Mouse (Mus musculus) intestine, embryonic 15.5 days (tissue): Measurements from ENCODE around the gene Orm1. TPM values are rescaled to one million over a fixed set of nuclear protein-coding genes. Genes with fewer than 3 reads are reported as not detected.
A peak's percentile ranks its signal among the peaks of the same experiment; 100 is the strongest.

Experiments used
- ATAC-seq: fragments of 200-750 bp; cut with Nextera tagmentation; 2 replicates; pipeline ENCODE4 v1.8.0; 2017; ENCODE audit warnings: moderate TSS enrichment, moderate library complexity
- H3K27ac ChIP-seq: fragments of 300-500 bp; sonication (generic); 2 replicates; pipeline ENCODE4 v1.5.1; 2015; ENCODE audit warnings: mild to moderate bottlenecking, inconsistent platforms
- H3K27me3 ChIP-seq: fragments of 300-500 bp; sonication (generic); replicated peaks from 2 replicates; pipeline ENCODE4 v1.6.1; 2015; ENCODE audit warnings: inconsistent platforms
- H3K36me3 ChIP-seq: fragments of 300-500 bp; sonication (generic); 2 replicates; pipeline ENCODE4 v1.6.1; 2015; ENCODE audit warnings: inconsistent platforms
- H3K4me1 ChIP-seq: fragments of 300-500 bp; sonication (generic); replicated peaks from 2 replicates; pipeline ENCODE4 v1.6.1; 2015; ENCODE audit warnings: inconsistent platforms
- H3K4me2 ChIP-seq: fragments of 300-500 bp; sonication (generic); replicated peaks from 2 replicates; pipeline ENCODE4 v1.6.1; 2015; ENCODE audit warnings: mild to moderate bottlenecking, inconsistent platforms
- H3K4me3 ChIP-seq: fragments of 300-500 bp; sonication (generic); replicated peaks from 2 replicates; pipeline ENCODE4 v1.5.1; 2015; ENCODE audit warnings: inconsistent platforms
- H3K9ac ChIP-seq: fragments of 300-500 bp; sonication (generic); 2 replicates; pipeline ENCODE4 v1.6.1; 2015; ENCODE audit warnings: inconsistent platforms
- H3K9me3 ChIP-seq: fragments of 300-500 bp; sonication (generic); 2 replicates; pipeline ENCODE4 v1.6.1; 2016; ENCODE audit warnings: inconsistent platforms
- WGBS: fragments of 180-500 bp; shearing (Covaris S2); methylation state at CpG from one replicate; pipeline ENCODE4 v1.1.7; 2015; 5-methylcytosine and 5-hydroxymethylcytosine counted together
- polyA plus RNA-seq: library from polyadenylated mRNA; unstranded; fragments of >200 nt; fragmentation: Nextera tagmentation; extraction: Ambion mirVana; gene quantifications from 2 replicates; pipeline ENCODE4 v1.2.1, GENCODE M21; 2015

The Orm1 gene
- polyA plus RNA-seq, result not detected in 2 replicates

GRCm38 (mm10) chr4:63344295-63344694, at the start of gene Orm1:
Gene Orm1 (plus strand): TSS chr4:63344560.
- Histone ChIP-seq H3K4me3 (no peak within 1 kb of the TSS), H3K36me3 (no peaks in the 10 kb centered on the region), H3K4me1 (no peaks in the 10 kb centered on the region), H3K4me2 (no peak within 1 kb of the TSS), H3K9me3 (no peaks in the 10 kb centered on the region), H3K27ac (no peak within 1 kb of the TSS), H3K9ac (no peak within 1 kb of the TSS), H3K27me3 (no peaks in the 10 kb centered on the region)
- WGBS, result 83% methylated on average over 8 of the region's 8 CpGs
- no peak for ATAC-seq

GRCm38 (mm10) chr4:63295641-63296040, 48.7 kb upstream of the Orm1 start:
- H3K9me3 ChIP-seq, result no peaks in the 10 kb centered on the region
- no peaks in the 10 kb centered on the region for H3K27me3 ChIP-seq
- no peaks in the 10 kb centered on the region; the same call in 1 of the 2 replicates for H3K4me1 ChIP-seq
- no peak overlapping the region for H3K9ac ChIP-seq
- no peak overlapping the region for H3K4me3 ChIP-seq
- no peak overlapping the region for H3K27ac ChIP-seq
- no peak overlapping the region for H3K4me2 ChIP-seq
- H3K36me3 ChIP-seq, result peaks cover 10% of the 10 kb centered on the region; the same call in 1 of the 2 replicates
- no peak for ATAC-seq
- WGBS, result 71% methylated on average over 1 of the region's 1 CpGs

DNA sequence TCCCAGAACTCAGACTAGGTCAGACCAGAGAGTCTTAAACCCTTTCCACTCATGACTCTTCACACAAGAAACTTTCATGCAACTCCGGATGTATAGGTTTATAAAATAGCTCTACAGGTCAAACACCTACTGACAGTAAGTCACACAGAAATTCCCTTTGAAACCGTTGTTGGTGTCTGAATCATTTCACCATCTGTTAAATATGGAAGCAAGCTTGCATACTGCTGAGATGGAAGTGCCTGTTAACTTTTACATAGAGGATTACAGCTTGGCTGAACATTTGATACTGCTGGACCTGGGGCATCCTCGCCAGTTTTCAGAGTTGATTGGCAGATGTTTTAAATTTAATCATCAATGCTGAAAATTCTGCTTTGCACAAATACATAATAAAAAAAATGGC, 48.1 kb upstream of the Orm1 start:
- WGBS, result 50% methylated on average over 3 of the region's 3 CpGs
- ATAC-seq, result no peak
- H3K4me2 ChIP-seq, result no peak overlapping the region
- no peak overlapping the region for H3K27ac ChIP-seq
- H3K9ac ChIP-seq, result no peak overlapping the region
- H3K4me3 ChIP-seq, result no peak overlapping the region
- peaks cover 11% of the 10 kb centered on the region; the same call in 1 of the 2 replicates for H3K36me3 ChIP-seq
- no peaks in the 10 kb centered on the region; the same call in 1 of the 2 replicates for H3K4me1 ChIP-seq
- no peaks in the 10 kb centered on the region for H3K27me3 ChIP-seq
- H3K9me3 ChIP-seq, result no peaks in the 10 kb centered on the region

DNA sequence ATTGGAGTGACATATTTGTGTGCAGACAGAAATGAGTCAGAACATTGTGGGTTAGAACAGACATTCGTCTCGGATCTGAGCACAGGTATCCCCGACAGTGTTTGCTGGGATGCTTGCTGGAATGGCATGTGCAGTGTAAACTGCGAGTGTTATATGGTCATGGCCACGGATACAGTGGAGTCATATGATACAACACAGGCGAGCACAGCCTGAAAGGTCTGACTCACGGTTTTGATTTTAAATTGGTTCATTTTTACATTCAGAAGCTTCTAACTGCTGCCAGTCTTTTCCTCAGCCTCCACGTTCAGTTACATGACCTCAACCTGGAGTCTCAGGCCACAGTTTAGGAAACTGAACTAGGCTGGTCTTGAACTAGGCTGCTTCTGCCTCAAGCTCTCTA, 47.5 kb upstream of the Orm1 start:
- H3K4me2 ChIP-seq, result no peak overlapping the region
- no peaks in the 10 kb centered on the region; the same call in 1 of the 2 replicates for H3K4me1 ChIP-seq
- no peak overlapping the region for H3K9ac ChIP-seq
- H3K27ac ChIP-seq, result no peak overlapping the region
- no peaks in the 10 kb centered on the region for H3K27me3 ChIP-seq
- H3K9me3 ChIP-seq, result no peaks in the 10 kb centered on the region
- 58% methylated on average over 8 of the region's 8 CpGs for WGBS
- no peak overlapping the region for H3K4me3 ChIP-seq
- H3K36me3 ChIP-seq, result peaks cover 14% of the 10 kb centered on the region; the same call in 1 of the 2 replicates
- no peak for ATAC-seq

GRCm38 (mm10) chr4:63298191-63298590, 46.2 kb upstream of the Orm1 start:
- no peak overlapping the region for H3K9ac ChIP-seq
- H3K27me3 ChIP-seq, result no peaks in the 10 kb centered on the region
- no peak for ATAC-seq
- H3K4me1 ChIP-seq, result no peaks in the 10 kb centered on the region; the same call in 1 of the 2 replicates
- WGBS, result 93% methylated on average over 8 of the region's 8 CpGs
- no peak overlapping the region for H3K4me2 ChIP-seq
- no peaks in the 10 kb centered on the region for H3K9me3 ChIP-seq
- peaks cover 16% of the 10 kb centered on the region for H3K36me3 ChIP-seq
- no peak overlapping the region for H3K4me3 ChIP-seq
- no peak overlapping the region for H3K27ac ChIP-seq

DNA sequence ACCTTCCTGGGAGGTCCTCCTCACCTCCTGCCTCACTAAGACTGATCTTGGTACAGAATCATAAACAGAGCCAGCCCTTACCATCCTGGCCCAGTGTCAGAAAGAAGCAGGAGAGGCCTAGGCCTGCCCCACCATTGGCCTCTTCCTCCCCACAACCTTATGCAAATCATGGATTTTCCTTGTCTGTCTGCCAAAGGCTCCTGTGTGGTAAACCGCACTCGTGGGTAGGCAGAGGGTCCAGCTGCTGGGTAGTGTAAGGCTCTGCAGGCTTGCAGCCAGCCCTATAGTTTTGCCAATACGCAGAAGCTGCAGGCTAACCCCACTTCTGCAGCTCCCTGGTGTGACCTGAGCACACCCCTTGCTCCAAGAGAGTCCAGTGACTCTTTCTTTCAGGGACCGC, 41.7 kb upstream of the Orm1 start:
- 58% methylated on average over 4 of the region's 4 CpGs for WGBS
- Histone ChIP-seq H3K9me3 (no peaks in the 10 kb centered on the region), H3K4me2 (no peak overlapping the region), H3K27ac (no peak overlapping the region), H3K9ac (no peak overlapping the region), H3K4me3 (no peak overlapping the region), H3K4me1 (no peaks in the 10 kb centered on the region; the same call in 1 of the 2 replicates), H3K36me3 (peaks cover 11% of the 10 kb centered on the region; the same call in 1 of the 2 replicates), H3K27me3 (no peaks in the 10 kb centered on the region)
- no peak for ATAC-seq

DNA sequence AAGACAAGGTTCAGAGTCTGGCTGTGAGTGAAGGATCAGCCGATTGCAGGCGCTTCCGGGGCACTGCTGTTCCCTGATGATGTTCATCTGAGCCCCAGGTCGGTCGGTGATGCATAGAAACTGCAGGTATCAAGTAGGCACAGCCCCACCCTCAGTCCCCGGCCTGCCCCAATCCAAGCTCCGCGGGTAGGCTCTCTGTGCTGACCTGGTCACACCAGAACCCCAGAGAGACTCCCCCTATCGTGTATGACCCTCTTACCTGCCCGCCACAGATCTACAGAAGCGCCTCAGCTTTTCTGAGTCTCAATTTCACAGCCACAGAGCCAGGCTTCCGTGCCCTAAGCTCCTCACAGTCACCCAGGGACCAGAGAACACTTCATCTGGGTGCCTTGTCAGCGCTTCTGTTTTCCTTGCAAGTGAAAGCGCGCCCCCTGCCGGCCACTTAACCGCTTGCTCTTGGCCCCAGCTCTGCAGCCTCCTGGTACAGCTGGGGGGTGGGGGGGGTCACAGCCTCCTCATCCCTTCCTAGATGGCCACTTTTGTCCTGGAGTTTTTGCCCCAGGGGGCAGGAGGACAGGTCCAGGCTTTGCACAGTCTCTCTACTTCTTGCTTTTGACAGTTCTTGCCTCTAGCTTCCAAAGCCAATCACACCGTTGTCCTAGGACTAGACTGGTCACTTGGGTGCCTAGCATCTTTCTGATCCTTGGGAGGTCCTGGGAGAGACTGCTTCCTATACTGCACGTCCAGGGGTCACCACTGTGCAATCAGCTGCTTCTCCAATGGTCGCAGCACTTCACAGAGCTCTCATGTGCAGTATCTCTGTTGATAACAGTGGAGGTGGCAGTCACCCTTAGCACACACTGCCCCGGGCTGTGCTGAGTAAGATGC, 36.9 kb upstream of the Orm1 start:
- Histone ChIP-seq H3K4me1 (no peaks in the 10 kb centered on the region; the same call in 1 of the 2 replicates), H3K36me3 (peaks cover 15% of the 10 kb centered on the region; the same call in 1 of the 2 replicates), H3K27ac (no peak overlapping the region), H3K4me3 (no peak overlapping the region), H3K4me2 (no peak overlapping the region), H3K9ac (no peak overlapping the region), H3K9me3 (no peaks in the 10 kb centered on the region), H3K27me3 (no peaks in the 10 kb centered on the region)
- 31% methylated on average over 21 of the region's 21 CpGs for WGBS
- peak; percentile 76 for ATAC-seq

GRCm38 (mm10) chr4:63308316-63308715, 36.0 kb upstream of the Orm1 start:
- Histone ChIP-seq H3K36me3 (peaks cover 11% of the 10 kb centered on the region; the same call in 1 of the 2 replicates), H3K9ac (no peak overlapping the region), H3K27ac (no peak overlapping the region), H3K27me3 (no peaks in the 10 kb centered on the region), H3K4me1 (no peaks in the 10 kb centered on the region; the same call in 1 of the 2 replicates), H3K4me2 (no peak overlapping the region), H3K4me3 (no peak overlapping the region), H3K9me3 (no peaks in the 10 kb centered on the region)
- ATAC-seq, result no peak
- 84% methylated on average over 3 of the region's 3 CpGs for WGBS

GRCm38 (mm10) chr4:63310247-63310855, 34.0 kb upstream of the Orm1 start:
- no peak overlapping the region for H3K9ac ChIP-seq
- 64% methylated on average over 10 of the region's 10 CpGs for WGBS
- no peak for ATAC-seq

GRCm38 (mm10) chr4:63311426-63311825, 32.9 kb upstream of the Orm1 start:
- Histone ChIP-seq H3K9me3 (no peaks in the 10 kb centered on the region), H3K27ac (no peak overlapping the region), H3K4me3 (no peak overlapping the region), H3K4me1 (no peaks in the 10 kb centered on the region; the same call in 1 of the 2 replicates), H3K9ac (no peak overlapping the region), H3K36me3 (peaks cover 11% of the 10 kb centered on the region; the same call in 1 of the 2 replicates), H3K27me3 (no peaks in the 10 kb centered on the region), H3K4me2 (no peak overlapping the region)
- no peak for ATAC-seq
- 94% methylated on average over 7 of the region's 7 CpGs for WGBS

More at GRCm38 (mm10) chr4:63310247-63310855, 34.0 kb upstream of the Orm1 start:
- no peak overlapping the region for H3K4me3 ChIP-seq
- H3K9me3 ChIP-seq, result no peaks in the 10 kb centered on the region
- no peaks in the 10 kb centered on the region; the same call in 1 of the 2 replicates for H3K4me1 ChIP-seq
- no peak overlapping the region for H3K4me2 ChIP-seq
- peaks cover 11% of the 10 kb centered on the region; the same call in 1 of the 2 replicates for H3K36me3 ChIP-seq
- H3K27ac ChIP-seq, result no peak overlapping the region
- H3K27me3 ChIP-seq, result no peaks in the 10 kb centered on the region

DNA sequence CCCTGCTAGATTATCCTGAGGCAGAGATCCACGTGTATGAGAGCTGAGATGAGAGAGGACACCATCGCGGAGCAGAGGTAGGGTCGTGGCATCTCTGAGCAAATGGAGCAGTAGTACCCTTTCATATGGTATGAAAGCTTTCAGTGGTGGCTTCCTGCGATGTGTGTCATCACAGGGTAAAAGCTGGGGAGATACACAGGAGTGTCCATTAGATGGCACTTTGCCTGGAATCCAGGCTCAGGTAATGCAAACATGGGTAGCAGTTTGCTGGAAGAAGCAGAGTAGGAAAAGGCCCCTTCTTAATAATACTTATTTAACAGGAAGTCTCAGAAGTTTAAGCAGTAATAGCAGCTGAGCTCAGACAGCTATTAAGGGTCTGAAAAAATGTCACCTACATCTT, 30.3 kb upstream of the Orm1 start:
- H3K36me3 ChIP-seq, result peaks cover 5% of the 10 kb centered on the region; the same call in 1 of the 2 replicates
- no peak for ATAC-seq
- no peak overlapping the region for H3K27ac ChIP-seq
- WGBS, result 80% methylated on average over 5 of the region's 5 CpGs
- H3K4me2 ChIP-seq, result no peak overlapping the region
- no peaks in the 10 kb centered on the region for H3K9me3 ChIP-seq
- no peaks in the 10 kb centered on the region for H3K27me3 ChIP-seq
- H3K4me1 ChIP-seq, result no peaks in the 10 kb centered on the region
- no peak overlapping the region for H3K4me3 ChIP-seq
- no peak overlapping the region for H3K9ac ChIP-seq

GRCm38 (mm10) chr4:63316076-63316746, 28.1 kb upstream of the Orm1 start:
- Histone ChIP-seq H3K4me3 (no peak overlapping the region), H3K4me1 (0 out of 2 replicates have a peak, but pooled peaks cover 3% of the 10 kb centered on the region), H3K9me3 (no peaks in the 10 kb centered on the region), H3K9ac (no peak overlapping the region), H3K27ac (no peak overlapping the region), H3K36me3 (peaks cover 12% of the 10 kb centered on the region), H3K4me2 (no peak overlapping the region), H3K27me3 (no peaks in the 10 kb centered on the region)
- WGBS, result 59% methylated on average over 9 of the region's 9 CpGs
- ATAC-seq, result peak; percentile 27; the same call in 1 of the 2 replicates
